Mouse (Mus musculus) hindbrain, embryonic 11.5 days (tissue): ENCODE measurements around the gene Lhfpl2. TPM values are rescaled to one million over a fixed set of nuclear protein-coding genes. Genes with fewer than 3 reads are reported as not detected.
A peak's percentile ranks its signal among the peaks of the same experiment; 100 is the strongest.

Source experiments
- ATAC-seq: fragments of 200-750 bp; cut with Nextera tagmentation; 2 replicates; pipeline ENCODE4 v1.8.0; 2017; ENCODE audit warnings: mild to moderate bottlenecking, moderate TSS enrichment, moderate library complexity; ENCODE audit not compliant: low FRiP score
- DNase-seq: peaks from one replicate; pipeline ENCODE4 v3.0.0-alpha.2; 2015; ENCODE audit warnings: low spot score
- H3K27ac ChIP-seq: fragments of 300-500 bp; sonication (generic); 2 replicates; pipeline ENCODE4 v1.5.1; 2014; ENCODE audit warnings: mild to moderate bottlenecking, low read depth, low read length
- H3K27me3 ChIP-seq: fragments of 300-500 bp; sonication (generic); 2 replicates; pipeline ENCODE4 v1.6.1; 2014; ENCODE audit warnings: mild to moderate bottlenecking, low read length, moderate library complexity, mixed read lengths; ENCODE audit not compliant: control insufficient read depth, insufficient read depth
- H3K36me3 ChIP-seq: fragments of 300-500 bp; sonication (generic); 2 replicates; pipeline ENCODE4 v1.6.1; 2014; ENCODE audit warnings: mild to moderate bottlenecking, low read length, moderate library complexity, mixed read lengths; ENCODE audit not compliant: control insufficient read depth, insufficient read depth
- H3K4me1 ChIP-seq: fragments of 300-500 bp; sonication (generic); replicated peaks from 2 replicates; pipeline ENCODE4 v1.6.1; 2014; ENCODE audit warnings: low read length, mixed read lengths; ENCODE audit not compliant: control insufficient read depth, insufficient read depth
- H3K4me2 ChIP-seq: fragments of 300-500 bp; sonication (generic); replicated peaks from 2 replicates; pipeline ENCODE4 v1.6.1; 2014; ENCODE audit warnings: mild to moderate bottlenecking, low read depth, low read length
- H3K4me3 ChIP-seq: fragments of 300-500 bp; sonication (generic); 2 replicates; pipeline ENCODE4 v1.5.1; 2014; ENCODE audit warnings: low read depth, low read length
- H3K9ac ChIP-seq: fragments of 300-500 bp; sonication (generic); 2 replicates; pipeline ENCODE4 v1.6.1; 2014; ENCODE audit warnings: low read depth, low read length
- H3K9me3 ChIP-seq: fragments of 300-500 bp; sonication (generic); 2 replicates; pipeline ENCODE4 v1.6.1; 2016; ENCODE audit warnings: low read length; ENCODE audit not compliant: control insufficient read depth
- WGBS: fragments of 180-500 bp; shearing (Covaris S2); extraction: QIAGEN DNeasy Blood & Tissue Kit; methylation state at CpG from one replicate; pipeline ENCODE4 v1.1.7; 2014; 5-methylcytosine and 5-hydroxymethylcytosine counted together
- polyA plus RNA-seq: library from polyadenylated mRNA; unstranded; fragments of >200 nt; fragmentation: Nextera tagmentation; extraction: Ambion mirVana; gene quantifications from 2 replicates; pipeline ENCODE4 v1.2.1, GENCODE M21; 2014

Gene Lhfpl2
- polyA plus RNA-seq, 1 experiment from 2014 or later, result 16.6 TPM

DNA sequence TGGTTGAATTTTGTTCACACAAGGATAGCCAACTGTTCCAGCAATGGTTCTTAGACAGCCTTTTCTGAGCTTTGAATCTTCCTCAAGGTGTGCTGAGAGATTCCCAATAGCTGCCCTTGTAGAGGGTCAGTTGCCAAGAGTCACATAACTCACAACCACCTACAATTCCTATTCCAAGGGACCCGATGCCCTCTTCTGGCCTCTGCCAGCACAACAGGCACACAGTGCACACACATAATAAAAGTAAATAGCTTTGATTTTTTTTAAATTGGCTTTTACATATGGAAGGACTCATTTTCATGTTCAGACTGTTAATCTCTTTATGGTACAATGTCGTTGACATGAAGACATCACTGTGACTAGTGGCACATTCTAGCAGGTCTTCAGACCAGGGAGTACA lies 155.1 kb downstream of the Lhfpl2 start:
- ATAC-seq (no peak), DNase-seq (no peak)
- no peak overlapping the region for H3K4me3 ChIP-seq
- no peak overlapping the region for H3K9ac ChIP-seq
- no peaks in the 10 kb centered on the region for H3K36me3 ChIP-seq
- no peaks in the 10 kb centered on the region for H3K4me1 ChIP-seq
- H3K27me3 ChIP-seq, result no peaks in the 10 kb centered on the region
- H3K4me2 ChIP-seq, result no peak overlapping the region
- 81% methylated on average over 2 of the region's 2 CpGs for WGBS
- no peak overlapping the region for H3K27ac ChIP-seq
- no peaks in the 10 kb centered on the region for H3K9me3 ChIP-seq

DNA sequence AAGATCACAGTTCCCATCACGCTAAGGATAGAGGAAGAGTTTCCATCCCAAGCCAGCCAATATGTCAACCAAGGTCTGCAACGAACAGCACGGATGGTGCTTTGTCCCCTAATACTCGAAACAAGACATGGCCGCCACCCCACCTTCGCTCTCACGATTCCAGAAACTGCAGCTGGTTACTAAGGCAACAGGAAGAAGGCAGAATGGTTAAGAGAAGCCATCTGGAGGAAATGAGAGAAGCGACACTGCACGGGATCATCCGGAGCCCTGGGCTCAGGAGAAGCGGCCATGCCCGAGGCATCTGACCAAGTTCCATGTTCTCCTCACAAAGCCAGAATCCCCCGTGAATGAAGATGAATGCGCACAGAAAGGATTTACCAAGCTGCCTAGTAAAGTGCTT lies 166.0 kb downstream of the Lhfpl2 start:
- no peak overlapping the region for H3K27ac ChIP-seq
- DNase-seq (no peak), ATAC-seq (no peak)
- H3K4me1 ChIP-seq, result no peaks in the 10 kb centered on the region
- H3K36me3 ChIP-seq, result peaks cover 3% of the 10 kb centered on the region; the same call in 1 of the 2 replicates
- no peaks in the 10 kb centered on the region for H3K9me3 ChIP-seq
- H3K27me3 ChIP-seq, result no peaks in the 10 kb centered on the region
- 84% methylated on average over 14 of the region's 14 CpGs for WGBS
- H3K4me2 ChIP-seq, result no peak overlapping the region
- no peak overlapping the region for H3K4me3 ChIP-seq
- no peak overlapping the region for H3K9ac ChIP-seq

DNA sequence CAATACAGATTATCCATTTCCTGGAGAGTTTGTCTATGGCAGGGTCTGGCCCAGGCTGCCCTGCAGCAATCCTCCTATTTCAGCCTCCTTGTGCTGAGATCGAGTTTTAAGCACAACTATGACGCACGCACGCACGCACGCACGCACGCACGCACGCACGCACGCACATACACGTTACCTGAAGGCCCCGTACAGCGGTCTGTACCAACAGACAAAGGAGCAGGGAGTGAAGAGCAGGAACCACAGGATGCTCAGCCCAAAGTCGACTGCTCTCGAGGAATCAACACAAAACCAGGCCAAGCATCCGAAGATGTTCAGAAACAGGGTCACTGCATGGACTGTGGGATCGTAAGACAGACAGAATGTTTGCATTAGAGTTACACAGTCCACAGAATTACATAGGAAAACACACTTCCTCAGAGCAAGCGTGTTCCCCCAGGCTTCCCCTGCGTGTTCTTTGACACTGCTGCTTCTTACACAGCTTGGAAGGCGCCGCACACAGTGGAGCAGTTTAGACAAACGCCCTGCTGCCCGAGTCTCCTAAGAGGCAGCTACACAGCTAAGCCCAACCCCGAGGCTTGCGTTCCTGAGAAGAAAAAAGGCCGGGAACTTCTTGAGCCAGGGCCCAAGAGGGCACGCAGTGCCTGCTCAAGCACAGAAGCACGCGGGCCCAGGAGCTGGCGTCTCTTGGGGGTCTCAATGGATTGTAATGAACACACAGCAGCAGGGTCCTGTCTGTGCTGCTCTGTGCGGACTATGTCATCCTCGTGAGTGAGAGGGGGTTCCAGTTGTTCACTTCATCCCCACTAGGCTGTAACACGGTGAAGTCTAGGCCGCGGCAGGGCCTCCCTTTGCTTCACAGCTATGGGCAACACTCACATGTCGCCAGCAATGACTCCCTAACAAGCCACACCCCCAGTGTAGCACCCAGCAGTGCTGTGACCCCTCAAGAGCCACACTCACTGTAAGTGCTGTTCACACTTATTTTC lies 167.4 kb downstream of the Lhfpl2 start:
- no peaks in the 10 kb centered on the region for H3K27me3 ChIP-seq
- H3K36me3 ChIP-seq, result peaks cover 3% of the 10 kb centered on the region; the same call in 1 of the 2 replicates
- H3K27ac ChIP-seq, result no peak overlapping the region
- H3K4me1 ChIP-seq, result no peaks in the 10 kb centered on the region
- H3K4me3 ChIP-seq, result no peak overlapping the region
- DNase-seq (no peak), ATAC-seq (0 out of 2 replicates have a peak, but pooled peaks have one; percentile 35)
- no peak overlapping the region for H3K9ac ChIP-seq
- WGBS, result 95% methylated on average over 38 of the region's 38 CpGs
- H3K9me3 ChIP-seq, result no peaks in the 10 kb centered on the region
- no peak overlapping the region for H3K4me2 ChIP-seq

DNA sequence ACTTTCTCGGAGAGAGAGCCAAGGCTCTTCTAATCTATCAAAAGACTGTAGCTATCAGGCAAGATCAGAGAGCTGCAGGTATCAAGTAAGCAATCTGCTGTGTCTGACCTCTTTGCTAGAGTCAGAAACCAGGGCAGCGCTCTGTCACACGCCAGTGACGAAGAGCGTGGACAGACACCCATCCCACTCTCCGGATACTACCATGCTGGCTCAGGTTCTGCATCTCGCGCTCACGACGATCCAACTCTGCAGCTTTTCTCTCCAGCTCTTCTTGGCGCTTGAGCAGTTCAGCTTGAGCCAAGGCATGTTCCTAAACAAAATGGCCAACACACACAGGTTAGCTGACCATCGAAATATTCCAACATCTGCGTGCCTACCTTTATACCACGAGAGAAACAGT lies 174.3 kb downstream of the Lhfpl2 start:
- no peak overlapping the region for H3K27ac ChIP-seq
- no peak overlapping the region for H3K4me2 ChIP-seq
- no peaks in the 10 kb centered on the region for H3K27me3 ChIP-seq
- H3K4me1 ChIP-seq, result no peaks in the 10 kb centered on the region
- no peaks in the 10 kb centered on the region for H3K9me3 ChIP-seq
- ATAC-seq, result no peak
- 92% methylated on average over 14 of the region's 14 CpGs for WGBS
- H3K4me3 ChIP-seq, result no peak overlapping the region
- H3K9ac ChIP-seq, result no peak overlapping the region
- no peak for DNase-seq
- H3K36me3 ChIP-seq, result no peaks in the 10 kb centered on the region

DNA sequence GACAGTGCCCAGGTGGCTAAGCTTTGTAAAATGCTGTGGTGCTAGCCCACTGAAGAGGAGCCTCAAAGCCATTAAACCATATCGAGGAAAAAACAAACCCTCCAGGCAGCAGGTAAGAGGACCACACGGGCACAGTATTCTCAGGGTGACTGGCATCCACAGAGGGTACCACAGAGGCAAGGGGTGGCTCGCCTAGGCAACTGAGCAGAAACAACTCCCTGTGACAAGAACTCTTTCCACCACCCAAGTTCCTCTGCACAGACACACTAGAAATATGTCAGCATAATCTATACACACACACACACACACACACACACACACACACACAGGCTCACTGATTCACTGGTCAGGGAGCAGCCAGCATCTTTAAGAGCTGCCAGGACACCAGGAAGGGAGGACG lies 181.9 kb downstream of the Lhfpl2 start:
- H3K27ac ChIP-seq, result no peak overlapping the region
- DNase-seq (no peak), ATAC-seq (no peak)
- no peak overlapping the region for H3K4me3 ChIP-seq
- no peak overlapping the region for H3K4me2 ChIP-seq
- H3K27me3 ChIP-seq, result no peaks in the 10 kb centered on the region
- WGBS, result 60% methylated on average over 4 of the region's 4 CpGs
- H3K36me3 ChIP-seq, result no peaks in the 10 kb centered on the region
- H3K9ac ChIP-seq, result no peak overlapping the region
- no peaks in the 10 kb centered on the region for H3K4me1 ChIP-seq
- H3K9me3 ChIP-seq, result no peaks in the 10 kb centered on the region

DNA sequence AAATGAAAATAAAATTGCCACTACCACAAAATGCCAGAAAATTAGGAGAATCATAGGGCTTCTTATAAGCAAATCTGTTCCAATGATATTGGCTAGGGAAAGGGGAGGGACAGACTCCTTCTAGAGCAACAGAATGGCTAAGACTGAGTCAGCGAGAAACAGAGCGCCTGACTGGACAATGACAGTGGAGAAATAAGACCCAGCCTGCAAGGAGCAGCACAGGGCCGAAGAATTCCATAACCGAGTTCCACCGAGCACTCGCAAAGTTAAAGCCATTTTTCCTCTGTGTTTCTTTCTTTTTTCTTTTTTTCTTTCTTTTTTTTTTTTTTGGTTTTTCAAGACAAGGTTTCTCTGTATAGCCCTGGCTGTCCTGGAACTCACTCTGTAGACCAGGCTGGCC lies 182.5 kb downstream of the Lhfpl2 start:
- no peaks in the 10 kb centered on the region for H3K27me3 ChIP-seq
- H3K36me3 ChIP-seq, result no peaks in the 10 kb centered on the region
- no peak overlapping the region for H3K4me2 ChIP-seq
- ATAC-seq (no peak), DNase-seq (no peak)
- H3K9me3 ChIP-seq, result no peaks in the 10 kb centered on the region
- WGBS, result 84% methylated on average over 6 of the region's 6 CpGs
- H3K4me1 ChIP-seq, result no peaks in the 10 kb centered on the region
- no peak overlapping the region for H3K4me3 ChIP-seq
- no peak overlapping the region for H3K27ac ChIP-seq
- no peak overlapping the region for H3K9ac ChIP-seq

DNA sequence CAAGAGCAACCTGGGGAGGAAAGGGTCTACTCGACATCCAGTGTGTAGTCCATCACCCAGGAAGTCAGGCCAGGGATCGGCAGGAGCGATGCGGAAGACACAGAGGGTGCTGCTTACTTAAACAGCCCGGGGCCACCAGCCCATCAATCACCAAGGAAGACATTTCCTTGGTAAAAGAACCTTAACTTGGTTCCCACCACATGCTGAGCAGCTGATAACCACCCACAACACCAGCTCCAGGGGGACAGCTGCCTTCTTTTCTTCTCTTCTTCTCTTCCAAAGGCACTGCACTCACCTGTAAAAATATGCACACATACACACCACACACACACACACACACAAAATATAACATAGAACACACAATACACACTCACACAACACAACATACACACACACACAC lies 183.3 kb downstream of the Lhfpl2 start:
- DNase-seq (peak; percentile 15), ATAC-seq (no peak)
- Histone ChIP-seq H3K9ac (no peak overlapping the region), H3K4me3 (no peak overlapping the region), H3K4me2 (no peak overlapping the region), H3K4me1 (no peaks in the 10 kb centered on the region), H3K9me3 (no peaks in the 10 kb centered on the region), H3K27me3 (no peaks in the 10 kb centered on the region), H3K36me3 (no peaks in the 10 kb centered on the region), H3K27ac (no peak overlapping the region)
- 28% methylated on average over 5 of the region's 5 CpGs for WGBS

DNA sequence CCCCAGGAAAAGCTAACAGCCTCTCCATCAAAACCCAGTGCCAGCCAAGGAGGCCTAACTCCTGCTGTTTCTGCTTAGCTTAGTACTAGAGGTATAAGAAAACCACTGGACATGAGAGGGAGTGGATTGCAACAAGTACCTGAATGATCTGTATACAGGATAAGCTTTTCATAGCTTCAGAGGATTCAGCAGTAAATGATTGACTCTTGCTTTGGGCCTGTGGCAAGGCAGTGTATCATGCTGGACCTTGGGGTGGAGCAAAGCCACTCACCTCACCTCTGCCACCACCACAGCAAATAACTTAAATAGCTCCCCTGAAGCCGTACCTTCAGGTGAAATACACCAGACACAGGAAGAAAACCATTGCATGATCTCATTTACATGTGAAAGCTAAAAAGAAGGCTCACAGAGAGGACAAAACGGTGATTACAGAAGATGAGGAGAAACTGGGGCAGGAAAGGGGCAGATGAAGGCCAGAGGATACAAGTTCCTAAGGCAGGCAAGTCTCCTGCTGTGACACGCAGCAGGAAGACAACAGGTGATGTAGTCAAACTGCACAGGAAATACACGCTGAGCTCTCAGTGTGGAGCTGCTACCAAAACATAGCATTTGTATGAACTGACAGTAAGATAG lies 184.4 kb downstream of the Lhfpl2 start:
- Histone ChIP-seq H3K4me2 (no peak overlapping the region), H3K9ac (no peak overlapping the region), H3K9me3 (no peaks in the 10 kb centered on the region), H3K4me1 (no peaks in the 10 kb centered on the region), H3K27me3 (no peaks in the 10 kb centered on the region), H3K4me3 (no peak overlapping the region), H3K36me3 (no peaks in the 10 kb centered on the region), H3K27ac (no peak overlapping the region)
- DNase-seq (no peak), ATAC-seq (no peak)
- 42% methylated on average over 4 of the region's 4 CpGs for WGBS

DNA sequence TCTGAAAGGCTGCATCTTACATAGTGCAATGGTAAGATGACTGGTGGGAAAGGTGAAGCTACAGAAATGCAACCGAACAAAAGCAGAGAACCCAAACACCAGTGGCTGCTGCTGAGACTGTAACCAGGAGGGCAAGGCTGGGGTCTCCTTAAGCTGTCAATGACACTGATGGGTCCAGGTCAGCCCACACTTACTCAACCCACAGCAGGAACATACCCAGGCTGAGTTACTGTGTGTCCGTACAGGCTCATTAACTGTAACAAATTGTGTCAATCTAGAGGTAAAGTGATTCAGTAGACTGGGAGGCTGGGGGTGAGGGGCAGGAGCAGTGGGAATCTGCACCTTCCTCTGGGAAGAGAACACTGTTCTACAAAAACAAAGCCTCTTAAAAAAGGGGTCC lies 185.3 kb downstream of the Lhfpl2 start:
- no peaks in the 10 kb centered on the region for H3K36me3 ChIP-seq
- H3K27me3 ChIP-seq, result no peaks in the 10 kb centered on the region
- H3K27ac ChIP-seq, result no peak overlapping the region
- no peak overlapping the region for H3K4me3 ChIP-seq
- ATAC-seq (no peak), DNase-seq (no peak)
- no peak overlapping the region for H3K9ac ChIP-seq
- no peaks in the 10 kb centered on the region for H3K4me1 ChIP-seq
- WGBS, result 63% methylated on average over 2 of the region's 2 CpGs
- H3K9me3 ChIP-seq, result no peaks in the 10 kb centered on the region
- H3K4me2 ChIP-seq, result no peak overlapping the region
